Mouse (Mus musculus) ES-E14 (cell line): ENCODE data around the gene Agpat1.

Experiments used
- CHD2 ChIP-seq: IDR thresholded peaks from 2 replicates; pipeline ENCODE4 v1.6.1; 2014; ENCODE audit warnings: mild to moderate bottlenecking, low read depth, low read length, inconsistent platforms
- HCFC1 ChIP-seq: IDR thresholded peaks from 2 replicates; pipeline ENCODE4 v1.6.1; 2012; ENCODE audit warnings: low read length, inconsistent platforms, borderline replicate concordance; ENCODE audit not compliant: insufficient read depth
- MAFK ChIP-seq: IDR thresholded peaks from 2 replicates; pipeline ENCODE4 v1.6.1; 2014; ENCODE audit warnings: mild to moderate bottlenecking, low read depth, low read length, inconsistent platforms; ENCODE audit not compliant: insufficient read depth
- ZC3H11A ChIP-seq: IDR thresholded peaks from 2 replicates; pipeline ENCODE4 v1.6.1; 2012; ENCODE audit warnings: low read depth, mild to moderate bottlenecking, inconsistent platforms, low read length, borderline replicate concordance
- ZNF384 ChIP-seq: IDR thresholded peaks from 2 replicates; pipeline ENCODE4 v1.6.1; 2012; ENCODE audit warnings: low read depth, low read length, inconsistent platforms

GRCm38 (mm10) chr17:34557411-34557810 lies 46.7 kb upstream of the Agpat1 start:
- TF ChIP-seq CHD2 (no peak), ZNF384 (no peak), ZC3H11A (no peak), HCFC1 (no peak), MAFK (no peak)
